Mouse (Mus musculus) adrenal gland, adult 8-10 months (tissue): Measurements from ENCODE around the gene Frat1. TPM values are rescaled to one million over a fixed set of nuclear protein-coding genes. Genes with fewer than 3 reads are reported as not detected.
A peak's percentile ranks its signal among the peaks of the same experiment; 100 is the strongest.

ENCODE experiments used
- DNase-seq: peaks from one replicate; pipeline ENCODE4 v3.0.0; 2022
- total RNA-seq, 4 experiments: library from RNA; stranded (reverse); gene quantifications; 2 replicates each; pipeline ENCODE4 v1.2.4; 2022

The Frat1 gene
- total RNA-seq, result 1 to 10 TPM; 7.5 to 9.2 (median 8.8) TPM

DNA sequence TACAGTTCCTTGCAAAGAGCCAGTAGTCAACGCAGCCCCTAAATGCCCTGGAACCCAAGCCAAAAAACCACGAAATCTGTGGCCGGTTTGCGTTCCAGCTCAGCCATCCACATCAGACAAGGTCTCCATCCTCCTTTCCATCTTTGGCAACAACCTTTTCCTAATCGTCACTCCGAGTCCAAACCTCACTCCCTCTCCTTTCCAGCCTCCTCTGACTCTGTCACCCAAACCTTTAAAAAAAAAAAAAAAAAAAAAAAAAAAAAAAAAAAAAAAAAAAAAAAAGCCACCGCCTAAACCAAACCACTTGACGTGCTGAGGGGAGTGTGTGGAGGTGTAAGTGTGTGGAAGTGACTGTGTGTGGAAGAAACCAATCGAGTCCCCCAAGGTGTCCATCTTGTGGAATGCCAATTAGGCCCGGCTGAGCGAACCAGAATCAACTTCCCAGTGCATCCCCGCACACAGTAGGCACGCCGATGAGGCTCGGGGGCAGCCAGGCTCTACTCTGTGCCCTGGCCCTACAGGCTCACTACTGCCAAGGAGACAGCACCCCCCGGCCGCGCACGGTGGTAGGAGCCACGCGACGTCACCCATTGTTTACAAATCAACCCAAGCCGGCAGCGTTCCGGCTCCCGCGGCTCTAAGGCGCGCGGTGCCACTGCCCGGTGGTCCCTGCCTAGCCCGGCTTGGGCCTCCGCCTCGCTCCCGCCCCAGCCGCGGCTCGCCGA is at the start of gene Frat1:
Gene Frat1, plus strand, starts transcription at position 590 of the 725 bp plus-strand sequence.
- peak; percentile 78 for DNase-seq

DNA sequence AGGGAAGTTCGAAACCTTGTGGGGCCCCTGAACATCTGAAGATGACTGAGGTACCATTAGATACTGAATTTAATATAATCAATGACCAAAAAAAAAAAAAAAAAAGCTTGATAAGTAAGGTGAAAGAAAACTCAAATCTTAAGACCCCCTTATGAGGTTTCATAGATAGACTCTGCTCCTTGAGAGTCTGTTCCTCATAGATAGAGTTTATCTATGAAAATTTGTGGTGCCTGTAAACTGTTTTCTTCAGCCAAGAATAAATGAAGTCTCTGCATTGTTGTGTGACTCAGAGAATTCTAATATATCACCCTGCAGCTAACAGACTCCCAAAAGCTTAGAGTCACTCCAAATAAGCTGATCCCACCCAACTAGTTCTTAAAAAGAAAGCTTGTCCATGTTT is 42.9 kb upstream of the Frat1 start:
- no peak for DNase-seq

DNA sequence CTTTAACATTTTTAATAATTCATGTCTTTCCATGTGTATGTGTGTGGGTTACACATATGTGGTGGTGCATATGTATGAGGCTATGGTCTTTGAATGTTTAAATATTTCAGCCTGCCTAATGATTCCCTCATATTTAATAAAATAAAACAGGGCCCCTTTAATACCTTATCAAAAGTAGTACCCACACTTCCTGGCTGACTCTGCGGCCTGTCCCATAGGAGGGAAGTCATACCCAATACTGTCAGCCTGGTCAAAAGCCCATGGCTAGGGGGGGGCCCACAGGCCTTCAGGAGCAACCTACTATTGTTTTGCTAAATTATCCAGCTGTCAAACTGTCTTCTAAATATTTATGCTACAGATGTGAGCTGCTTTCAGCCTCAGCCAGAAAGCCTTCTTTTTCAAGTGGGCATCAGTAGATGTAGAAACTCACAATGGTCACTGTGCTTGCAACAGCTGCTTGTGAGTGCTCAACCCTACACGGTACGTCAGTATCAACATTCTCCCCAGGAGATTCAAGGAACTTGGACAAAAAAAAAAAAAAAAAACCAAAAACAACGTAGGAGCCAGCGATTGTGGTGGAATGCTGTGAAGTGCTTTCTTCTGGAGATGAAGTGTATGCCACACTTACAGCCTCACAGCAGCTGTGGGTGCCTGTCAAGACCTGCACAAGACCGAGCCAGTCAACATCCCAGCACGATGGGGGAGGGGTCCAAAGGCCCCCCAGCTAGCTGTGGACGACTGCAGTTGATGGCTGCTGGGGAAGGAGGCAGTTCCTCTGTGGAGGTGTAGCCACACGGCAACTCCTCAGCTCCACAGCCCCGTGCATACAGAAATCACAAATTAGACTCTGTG is 40.4 kb upstream of the Frat1 start:
- no peak for DNase-seq

DNA sequence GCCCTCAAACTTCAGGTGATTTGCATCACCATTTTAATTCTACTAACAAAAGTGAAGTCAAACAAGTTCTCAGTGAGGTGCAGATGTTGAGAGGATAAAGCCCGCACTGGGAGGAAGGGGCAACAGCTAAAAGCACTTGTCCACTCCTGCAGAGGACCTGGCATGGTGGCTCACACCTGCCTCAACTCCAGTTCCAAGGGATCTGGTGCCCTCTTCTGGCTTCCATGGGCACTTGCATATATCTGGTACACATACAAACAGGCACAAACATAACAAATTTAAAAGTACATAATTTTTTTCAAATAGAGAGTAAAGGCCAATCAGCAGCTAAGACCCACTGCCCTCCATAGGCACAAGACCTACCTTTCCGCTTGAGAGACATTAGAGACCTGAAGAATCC is 38.4 kb upstream of the Frat1 start:
- DNase-seq, result no peak

DNA sequence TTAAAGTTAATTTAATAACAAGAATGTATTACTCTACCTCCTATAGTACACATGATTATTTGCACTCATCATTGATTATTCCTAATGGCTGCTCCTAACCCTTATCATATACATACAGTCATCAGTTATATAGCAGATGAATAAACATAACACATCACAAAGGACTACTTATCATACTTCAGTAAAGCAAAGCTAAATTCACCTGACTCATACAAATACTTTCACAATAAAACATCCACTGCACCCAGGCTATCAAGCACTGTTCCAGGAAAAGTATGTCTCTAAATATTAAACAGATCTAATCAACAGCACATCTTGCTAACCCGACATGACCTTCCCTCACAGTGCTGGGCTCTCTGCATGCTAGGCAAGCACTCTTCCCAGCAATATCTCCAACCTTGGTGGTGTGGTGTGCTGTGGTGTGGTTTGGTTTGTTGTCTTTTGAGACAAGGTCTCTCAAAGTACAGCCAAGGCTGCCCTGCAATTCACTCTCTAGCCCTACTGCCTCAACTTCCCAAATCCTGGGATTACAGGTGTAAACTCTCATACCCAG is 36.8 kb upstream of the Frat1 start:
- no peak for DNase-seq

DNA sequence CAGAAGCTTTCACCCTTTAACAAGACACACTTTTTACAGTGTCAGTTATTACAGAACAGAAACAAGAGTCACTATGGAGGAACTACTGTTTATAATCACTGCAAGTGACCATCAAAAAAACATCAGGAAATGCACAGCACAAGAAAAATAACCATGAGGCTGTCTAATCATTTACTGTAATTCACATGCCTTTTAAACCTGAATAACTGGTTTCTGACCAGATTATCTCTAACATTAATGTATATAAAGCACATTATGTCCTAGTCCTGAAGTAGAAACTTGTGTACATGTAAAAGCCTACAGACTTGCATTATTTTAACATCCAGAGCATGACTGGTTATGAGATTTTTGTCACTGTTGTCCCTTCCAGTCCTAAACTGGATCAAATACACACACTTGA is 35.8 kb upstream of the Frat1 start:
- no peak for DNase-seq

DNA sequence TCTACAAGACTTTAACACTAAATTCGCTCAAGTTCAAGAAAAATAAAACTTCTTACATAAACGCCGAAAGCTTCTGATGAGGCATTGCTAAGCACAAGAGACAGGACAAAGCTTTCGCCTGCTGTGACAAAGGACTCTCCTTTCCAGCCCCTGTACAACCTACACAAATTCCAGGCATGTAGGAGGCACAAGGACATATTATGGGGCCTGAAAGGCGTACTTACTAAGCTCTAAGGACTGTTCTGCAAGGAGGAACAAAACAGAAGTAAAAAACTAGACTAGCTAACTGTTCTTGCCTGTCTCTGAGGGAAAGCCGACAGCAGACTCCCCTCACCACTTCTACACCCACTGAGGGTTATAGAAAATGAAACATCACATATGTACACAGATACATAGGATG is 34.9 kb upstream of the Frat1 start:
- no peak for DNase-seq

DNA sequence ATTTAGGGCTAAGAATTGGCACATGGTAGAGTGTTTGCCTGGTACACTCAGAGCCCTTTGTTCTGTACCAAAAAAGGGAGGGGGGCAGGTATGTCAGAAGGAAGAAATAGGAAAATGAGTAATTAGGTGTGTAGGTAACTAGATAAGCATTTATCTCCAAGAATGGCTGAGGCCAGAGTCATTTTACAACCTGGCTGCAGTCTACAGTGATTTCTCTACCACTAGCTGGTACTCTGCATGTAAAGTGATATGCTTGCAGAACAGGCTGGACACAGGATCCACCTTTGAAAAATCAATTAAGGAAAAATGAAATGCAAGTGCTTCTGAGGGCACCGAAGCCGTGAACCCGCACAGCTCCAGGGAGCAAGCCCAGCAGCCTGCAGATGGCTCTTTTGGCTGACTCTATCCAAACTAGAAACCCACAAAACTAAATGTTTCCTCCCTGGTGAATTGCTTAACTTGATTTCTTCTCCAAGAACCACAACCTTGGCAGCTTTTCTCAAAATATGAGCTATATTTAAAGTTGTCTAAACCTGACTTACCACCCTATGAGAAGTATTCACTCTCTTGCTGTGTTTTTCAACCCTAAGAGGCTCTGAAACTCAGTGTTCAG is 33.5 kb upstream of the Frat1 start:
- no peak for DNase-seq

DNA sequence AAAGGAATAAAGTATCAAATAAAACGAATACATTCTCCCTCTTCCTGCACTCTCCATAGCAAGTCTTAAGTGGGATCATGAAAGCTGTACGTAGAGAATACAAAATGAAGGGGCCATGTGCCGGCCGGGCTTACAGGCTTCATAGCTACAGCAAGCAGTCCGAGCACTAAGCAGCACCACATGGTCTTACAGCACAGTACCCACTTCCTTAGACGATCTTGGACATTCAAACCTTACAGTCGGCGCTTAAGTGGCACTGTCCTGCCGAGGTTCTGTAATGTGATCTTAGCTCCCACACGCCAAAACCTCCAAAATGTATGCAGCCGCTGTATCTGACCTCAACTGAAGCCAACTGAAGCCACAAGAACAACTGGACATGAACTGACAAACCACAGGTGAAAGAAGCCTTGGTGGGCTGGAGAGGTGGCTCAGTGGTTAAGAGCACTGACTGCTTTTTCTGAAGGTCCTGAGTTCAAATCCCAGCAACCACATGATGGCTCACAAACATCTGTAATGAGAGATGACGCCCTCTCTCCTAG is 32.9 kb upstream of the Frat1 start:
- no peak for DNase-seq

DNA sequence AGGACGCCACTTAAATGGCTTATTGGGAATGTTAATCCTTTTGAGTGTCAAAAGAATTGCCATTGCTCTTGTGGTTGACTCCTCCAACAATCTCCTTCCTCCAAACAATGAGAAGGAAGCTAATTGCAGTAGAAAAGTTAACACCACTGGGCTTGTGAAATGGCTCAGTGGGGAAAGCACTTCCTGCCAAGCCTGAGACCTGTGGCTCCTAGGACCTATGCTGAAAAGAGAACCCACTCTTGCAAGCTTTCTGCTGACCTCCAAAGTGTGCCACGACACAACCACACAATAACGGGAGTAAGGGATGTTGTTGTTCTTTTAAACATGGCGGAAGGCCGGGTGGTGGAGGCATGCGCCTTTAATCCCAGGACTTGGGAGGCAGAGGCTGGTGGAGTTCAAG is 32.2 kb upstream of the Frat1 start:
- DNase-seq, result no peak

DNA sequence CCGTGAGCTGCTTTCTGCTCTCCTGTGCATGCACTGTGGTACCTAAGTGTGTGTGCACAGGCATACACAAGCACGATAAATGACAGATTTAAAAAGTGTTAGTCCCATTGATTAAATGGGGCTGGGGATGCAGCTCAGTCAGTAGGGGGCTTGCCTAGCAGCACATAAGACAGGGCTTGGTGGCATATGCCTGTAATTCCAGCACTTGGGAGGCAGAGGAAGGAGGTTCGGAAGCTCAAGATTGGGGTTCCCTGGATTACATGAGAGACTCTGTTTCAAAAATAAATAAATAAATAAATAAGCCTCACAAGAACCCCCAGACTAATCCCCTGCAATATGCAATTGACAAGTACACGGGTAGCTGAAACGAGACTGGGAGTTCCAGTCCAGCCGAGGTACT is 29.3 kb upstream of the Frat1 start:
- DNase-seq, result no peak

DNA sequence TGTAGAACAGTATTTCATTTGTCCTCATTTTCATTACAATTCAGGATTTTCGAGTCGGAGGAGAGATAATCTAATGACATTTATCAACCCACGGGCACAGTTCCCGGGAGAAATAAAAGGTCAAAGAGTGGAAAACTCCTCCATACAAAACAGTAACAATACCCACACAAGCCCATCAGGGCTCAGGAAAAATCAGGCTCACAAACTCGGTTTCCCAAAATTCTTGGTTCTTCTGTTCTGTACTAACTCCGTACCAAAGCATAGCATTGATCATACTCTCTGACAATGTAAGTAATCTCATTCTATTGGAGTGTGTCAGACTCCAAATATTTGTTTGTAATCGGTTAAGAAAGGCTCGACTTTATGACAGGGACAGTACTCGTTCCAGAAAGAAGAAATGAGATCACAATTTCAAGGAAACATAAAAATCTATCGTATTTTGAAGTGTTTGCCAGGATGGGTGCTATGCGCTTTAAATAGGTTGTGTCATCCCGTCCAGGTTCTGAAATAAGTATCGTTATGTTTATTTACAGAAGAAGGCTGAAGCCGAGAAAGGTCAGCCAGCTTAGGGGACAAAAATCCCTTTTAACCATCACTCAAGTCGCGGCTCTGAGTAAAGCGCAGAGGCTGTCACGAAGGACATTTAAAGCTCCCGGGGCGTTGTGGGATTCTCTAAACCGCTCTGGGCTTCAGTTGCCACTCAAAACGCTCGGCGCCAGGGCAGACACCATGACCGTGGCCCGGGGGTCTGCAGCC is 28.6 kb upstream of the Frat1 start:
- DNase-seq, result no peak

DNA sequence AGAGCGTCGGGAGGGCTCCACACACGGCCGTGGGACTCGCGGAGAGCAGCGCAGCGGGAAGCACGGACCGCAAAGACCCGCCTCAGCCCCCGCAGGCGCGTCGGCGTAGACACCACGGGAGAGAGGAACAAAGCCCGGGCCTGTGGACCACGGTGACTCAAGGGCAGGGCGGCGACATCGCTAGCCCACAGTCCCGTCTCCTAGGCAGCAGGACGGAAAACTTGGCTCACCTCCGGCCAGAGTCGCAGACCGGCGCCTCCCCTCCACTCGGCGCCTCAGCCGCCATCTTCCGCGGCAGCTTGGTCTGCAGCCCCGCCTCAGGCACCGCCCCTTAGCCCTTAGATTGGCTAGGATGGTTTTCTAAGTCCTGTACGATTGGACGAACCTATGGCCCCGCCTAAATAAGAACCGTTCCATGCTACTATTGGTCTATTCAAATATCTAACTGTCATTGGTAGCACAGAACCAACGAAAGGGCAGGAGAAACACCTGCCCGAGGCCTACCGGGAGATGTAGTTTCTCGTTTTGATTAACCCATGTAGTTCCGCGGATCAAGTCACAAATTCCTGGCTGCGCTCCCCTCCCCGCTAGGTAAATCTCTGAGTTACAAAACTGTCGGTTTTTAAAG is 27.9 kb upstream of the Frat1 start, which contains the start of gene Arhgap19:
Gene Arhgap19, minus strand, starts transcription at position 306 of the 628 bp plus-strand sequence.
- DNase-seq, result peak; percentile 92

DNA sequence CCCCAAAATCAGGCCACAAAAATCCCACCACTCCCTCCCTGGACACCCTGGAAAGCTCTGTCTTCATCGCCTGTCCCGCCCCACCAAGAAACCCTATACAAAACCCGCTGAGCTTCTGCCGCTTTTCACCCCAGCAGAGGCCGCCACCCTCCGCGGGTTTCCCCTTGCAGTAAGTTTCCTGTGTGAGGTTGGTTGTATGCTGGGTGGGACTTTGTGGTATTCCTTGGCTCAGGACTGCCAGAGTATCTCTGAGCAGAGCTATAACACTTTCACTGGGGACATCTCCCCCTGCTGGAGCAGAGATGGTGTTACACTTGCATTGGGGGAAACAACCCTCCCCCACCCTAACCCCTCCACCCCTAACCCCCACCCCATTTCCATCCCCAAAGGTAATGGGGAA is 26.4 kb upstream of the Frat1 start:
- no peak for DNase-seq

DNA sequence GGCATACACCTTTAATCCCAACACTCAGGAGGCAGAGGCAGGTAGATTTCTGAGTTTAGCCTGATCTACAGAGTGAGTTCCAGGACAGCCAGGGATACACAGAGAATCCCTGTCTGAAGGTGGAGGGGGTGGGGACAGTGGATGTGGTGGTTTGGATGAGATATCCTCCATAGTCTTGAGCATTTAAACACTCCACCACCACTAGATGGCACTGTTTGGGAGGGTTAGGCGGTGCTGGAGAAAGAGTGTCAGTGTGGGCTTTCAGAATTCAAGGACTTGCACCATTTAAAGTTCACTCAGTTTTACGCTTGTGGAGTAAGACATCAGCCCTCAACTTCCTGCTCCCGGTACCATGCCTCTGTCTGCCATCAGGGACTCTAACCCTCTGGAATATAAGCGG is 23.9 kb upstream of the Frat1 start:
- DNase-seq, result no peak

DNA sequence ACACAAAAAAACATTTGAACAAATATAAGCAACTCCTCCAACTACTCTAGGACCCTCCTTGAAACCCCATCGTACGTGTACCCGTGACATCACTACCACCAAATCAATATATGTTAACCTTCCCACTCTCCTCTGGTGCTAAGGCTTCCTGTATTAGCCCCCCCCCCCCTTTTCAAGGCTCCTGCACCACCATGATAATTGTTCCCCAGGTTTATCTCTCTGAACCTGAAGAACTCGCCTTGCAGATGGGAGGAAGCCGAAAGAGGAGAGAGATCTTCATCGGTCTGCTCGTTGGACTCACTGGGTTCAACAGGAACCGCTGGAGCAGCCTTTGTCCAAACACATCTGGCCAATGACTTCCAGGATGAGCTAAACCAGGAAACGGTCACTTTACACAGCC is 22.3 kb upstream of the Frat1 start:
- no peak for DNase-seq

DNA sequence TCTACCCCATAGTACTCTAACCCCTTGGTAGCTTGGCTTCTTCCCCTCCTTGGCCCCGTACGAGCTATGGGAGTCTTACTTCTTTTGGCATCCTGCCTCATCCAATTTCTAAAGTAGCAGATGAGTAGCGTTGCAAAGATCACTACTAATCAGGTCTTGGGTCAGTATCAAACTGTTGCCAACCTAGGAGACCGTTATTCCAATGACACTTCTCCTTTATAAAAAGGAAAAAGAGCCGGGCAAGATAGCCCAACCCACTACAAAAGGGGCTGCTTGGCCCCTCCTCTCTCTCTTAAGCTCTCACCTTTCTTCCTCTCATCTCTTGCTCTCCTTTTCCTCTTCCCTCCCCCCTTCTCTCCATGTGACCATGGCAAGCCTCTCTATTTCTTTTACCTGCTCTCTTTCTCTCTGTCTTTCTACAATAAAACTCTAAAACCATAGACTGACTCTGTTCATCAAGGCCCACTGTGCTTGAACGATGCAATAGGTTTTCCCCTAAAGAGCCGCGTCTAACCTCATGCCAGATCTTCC is 21.6 kb upstream of the Frat1 start:
- DNase-seq, result no peak

DNA sequence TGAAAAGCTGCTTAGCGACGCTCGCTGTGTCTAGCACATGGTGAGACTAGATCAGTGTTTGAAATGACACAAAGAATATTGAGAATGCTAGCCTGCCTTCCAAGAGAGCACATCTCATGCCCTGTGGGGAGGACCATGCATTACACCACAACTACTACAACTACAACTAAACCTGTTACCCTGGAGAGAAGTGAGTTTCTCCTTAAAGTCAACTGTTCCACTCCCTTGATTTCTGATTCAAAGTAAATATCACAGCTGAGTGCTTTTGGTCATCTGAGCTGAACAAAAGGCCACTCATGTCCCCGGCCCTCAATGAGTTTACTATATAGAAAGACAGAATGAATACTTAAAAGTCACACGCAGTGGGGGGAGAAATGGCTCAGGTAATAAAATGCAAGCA is 19.7 kb upstream of the Frat1 start:
- no peak for DNase-seq

DNA sequence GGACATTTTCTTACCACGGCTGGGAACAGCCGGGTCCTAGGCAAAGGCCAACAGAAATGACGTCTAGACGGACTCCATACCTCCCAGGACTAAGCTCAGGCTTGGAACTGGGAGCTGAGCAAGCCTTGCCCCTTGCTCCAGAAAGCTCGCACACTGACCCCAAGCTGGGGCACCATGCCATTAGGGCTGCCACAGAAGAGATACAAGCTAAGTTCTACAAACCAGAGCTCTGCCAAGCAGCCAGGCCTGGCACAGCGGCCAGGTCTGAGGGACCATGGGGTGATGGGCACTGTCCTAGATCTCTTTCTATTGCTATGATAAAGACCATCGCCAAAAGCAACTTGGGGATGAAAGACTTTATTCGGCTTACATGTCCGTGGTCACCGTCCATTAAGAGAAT is 17.2 kb upstream of the Frat1 start:
- DNase-seq, result no peak

DNA sequence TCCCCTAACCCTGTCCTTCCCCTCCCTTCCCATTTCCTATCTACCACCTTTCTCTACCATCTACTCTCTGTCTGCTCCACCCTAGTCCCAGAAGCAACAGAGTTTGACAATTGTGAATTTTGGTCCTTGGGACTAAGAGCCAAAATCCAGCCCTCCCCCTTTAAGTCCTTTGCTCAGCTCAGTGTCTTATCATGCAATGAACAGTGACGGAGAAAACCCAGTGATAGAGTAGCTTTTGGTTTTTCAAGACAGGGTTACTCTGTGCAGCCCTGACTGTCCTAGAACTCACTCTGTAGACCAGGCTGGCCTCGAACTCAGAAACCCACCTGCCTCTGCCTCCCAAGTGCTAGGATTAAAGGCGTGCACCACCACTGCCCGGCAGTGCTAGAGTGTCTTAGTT is 16.4 kb upstream of the Frat1 start:
- DNase-seq, result no peak

DNA sequence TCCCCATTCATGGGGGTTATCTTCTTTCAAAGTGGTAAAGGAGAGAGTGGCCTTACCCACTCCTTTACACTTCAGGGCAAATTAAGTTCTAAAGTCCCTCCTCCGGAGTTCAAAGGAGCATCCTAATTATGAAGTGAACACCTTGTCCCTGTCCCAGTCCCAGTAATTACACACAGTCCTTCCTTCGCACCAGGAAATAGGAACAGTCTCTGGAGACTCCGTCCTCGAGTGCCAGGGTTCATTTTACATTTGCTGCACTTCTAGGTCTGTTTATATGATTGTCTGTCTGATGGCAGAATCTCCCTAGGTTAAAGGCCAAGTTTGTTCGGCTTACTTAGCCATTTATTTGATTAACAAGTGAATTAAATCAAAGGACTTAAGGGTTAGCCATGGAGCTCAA is 13.4 kb upstream of the Frat1 start:
- no peak for DNase-seq
